7 mouse cellular contexts compared by ENCODE assay signal in genomic region chr5:122157827-122158381, GRCm38 (mm10). TPM values are rescaled to one million over a fixed set of nuclear protein-coding genes. Genes with fewer than 3 reads are reported as not detected.
DNase-seq lines count a peak whose midpoint lies in the region; ATAC-seq lines count a peak whose summit lies in the region.

Ppp1cc (plus strand) TSS chr5:122158278.

- peaks cover 69% of the 10 kb centered on the region for H3K4me1 ChIP-seq in embryonic facial prominence, embryonic 10.5 days
- peaks cover 50% of the 10 kb centered on the region for H3K4me1 ChIP-seq in limb, embryonic 13.5 days
- peaks cover 43% of the 10 kb centered on the region for H3K4me1 ChIP-seq in midbrain, embryonic 16.5 days (ENCODE audit: control insufficient read depth, insufficient read depth, low read length)

- peaks cover 38% of the 10 kb centered on the region for H3K36me3 ChIP-seq in embryonic facial prominence, embryonic 10.5 days (replicated peaks)
- peaks cover 23% of the 10 kb centered on the region for H3K36me3 ChIP-seq in limb, embryonic 13.5 days
- no peaks in the 10 kb centered on the region for H3K36me3 ChIP-seq in midbrain, embryonic 16.5 days (ENCODE audit: control insufficient read depth, insufficient read depth, low read length)

- peak within 1 kb of the TSS; percentile 97 for H3K27ac ChIP-seq in embryonic facial prominence, embryonic 10.5 days (replicated peaks)
- peak within 1 kb of the TSS; percentile 87 for H3K27ac ChIP-seq in limb, embryonic 13.5 days
- peak within 1 kb of the TSS; percentile 89 for H3K27ac ChIP-seq in midbrain, embryonic 16.5 days (ENCODE audit: low read length)

- H3K9ac ChIP-seq in limb, embryonic 13.5 days = peak within 1 kb of the TSS; percentile 98
- peak within 1 kb of the TSS; percentile 93 for H3K9ac ChIP-seq in midbrain, embryonic 16.5 days (ENCODE audit: low read depth, low read length)

- peak within 1 kb of the TSS; percentile 84 for H3K4me2 ChIP-seq in limb, embryonic 13.5 days (replicated peaks)
- H3K4me2 ChIP-seq in midbrain, embryonic 16.5 days (ENCODE audit: low read length) = peak within 1 kb of the TSS; percentile 85

- peak; percentile 97 for DNase-seq in adrenal gland, postnatal 14 days
- peak; percentile 99 for DNase-seq in embryonic facial prominence, embryonic 10.5 days (ENCODE audit: low spot score)
- DNase-seq in heart, adult 11 months = peak; percentile 100
- DNase-seq in kidney, adult 18-20 months = peak; percentile 90
- peak; percentile 91 to 95 for DNase-seq in spleen, postnatal 10 days (ENCODE audit: low spot score in 2 of 2)

- ATAC-seq in limb, embryonic 13.5 days (ENCODE audit: low FRiP score, low read depth) = peak; percentile 90
- ATAC-seq in midbrain, embryonic 16.5 days = peak; percentile 91

- H3K27me3 ChIP-seq in embryonic facial prominence, embryonic 10.5 days (replicated peaks; ENCODE audit: low read depth, poor library complexity, severe bottlenecking) = peaks cover 7% of the 10 kb centered on the region; the same call in 1 of the 2 replicates
- H3K27me3 ChIP-seq in limb, embryonic 13.5 days = no peaks in the 10 kb centered on the region
- H3K27me3 ChIP-seq in midbrain, embryonic 16.5 days (ENCODE audit: control insufficient read depth, insufficient read depth, low read depth, low read length) = no peaks in the 10 kb centered on the region

- WGBS in embryonic facial prominence, embryonic 10.5 days = under 1% methylated on average over 54 of the region's 54 CpGs
- under 1% methylated on average over 54 of the region's 54 CpGs for WGBS in limb, embryonic 13.5 days
- 0% methylated on average over 34 of the region's 54 CpGs for WGBS in midbrain, embryonic 16.5 days

- peak within 1 kb of the TSS; percentile 80 for H3K4me3 ChIP-seq in embryonic facial prominence, embryonic 10.5 days
- H3K4me3 ChIP-seq in limb, embryonic 13.5 days = peak within 1 kb of the TSS; percentile 95
- H3K4me3 ChIP-seq in midbrain, embryonic 16.5 days (ENCODE audit: low read depth, low read length) = peak within 1 kb of the TSS; percentile 86

- H3K9me3 ChIP-seq in embryonic facial prominence, embryonic 10.5 days = no peaks in the 10 kb centered on the region
- H3K9me3 ChIP-seq in limb, embryonic 13.5 days = no peaks in the 10 kb centered on the region
- H3K9me3 ChIP-seq in midbrain, embryonic 16.5 days (replicated peaks; ENCODE audit: control insufficient read depth, low read length, poor library complexity, severe bottlenecking) = no peaks in the 10 kb centered on the region

RNA-seq across cellular contexts. Expression of gene Ppp1cc, which starts in this region (rescaled TPM):
- 155 and 191 TPM in 2 replicates for total RNA-seq in adrenal gland, postnatal 14 days (2021)
- 296 and 318 TPM in 2 replicates for polyA plus RNA-seq in embryonic facial prominence, embryonic 10.5 days (2016; fragmentation: Nextera tagmentation; extraction: Ambion mirVana)
- polyA plus RNA-seq in limb, embryonic 13.5 days (2015; fragmentation: Nextera tagmentation; extraction: Ambion mirVana) = 231 and 235 TPM in 2 replicates
- 188 and 193 TPM in 2 replicates for polyA plus RNA-seq in midbrain, embryonic 16.5 days (2015; fragmentation: Nextera tagmentation; extraction: Ambion mirVana)

Comparison
In these comparisons a context has a peak if more than half of its experiments do, and no peak if none do; other contexts are left out.
1. Peak in every context shown above with its lines: DNase-seq, ATAC-seq, H3K4me3 ChIP-seq and H3K27ac ChIP-seq.